Comparison of ENCODE assay signal across 22 mouse cellular contexts in the genomic region with DNA sequence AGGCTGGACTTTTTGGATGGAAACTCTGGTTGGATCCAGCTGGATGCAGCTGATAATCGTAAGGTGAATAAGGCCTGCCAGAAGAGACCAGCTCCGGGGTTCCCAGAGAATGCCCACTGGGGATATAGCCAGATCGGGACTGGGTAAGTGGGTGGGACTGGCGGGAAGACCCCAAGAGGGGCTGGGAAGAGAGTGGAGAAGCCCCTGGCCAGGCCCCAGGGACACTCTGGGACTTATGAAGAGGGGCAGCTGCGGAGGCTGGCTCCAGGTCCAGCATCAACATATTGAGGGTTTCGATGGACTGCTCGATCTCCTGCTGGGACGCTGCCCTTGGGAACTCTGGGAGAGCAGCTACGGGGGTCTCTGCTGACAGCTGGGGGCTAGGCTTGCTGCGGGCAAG.
A peak's percentile ranks its signal among the peaks of the same experiment; 100 is the strongest.
DNase-seq lines count a peak whose midpoint lies in the region; ATAC-seq lines count a peak whose summit lies in the region.
"Had no signal": no experiment of that assay in that cellular context is flagged by ENCODE, and none has a peak within 500 bp of the region (broad histone marks: within the 10 kb centered on the region; RNA-seq: fewer than 3 reads in every experiment).

No protein-coding gene starts in this region.

- peaks cover 57 to 90% of the 10 kb centered on the region in 2 experiments for H3K4me1 ChIP-seq in heart, embryonic 14.5 days (ENCODE audit: control insufficient read depth in 2 of 2, insufficient read depth in 2 of 2, low read length in 2 of 2)
- H3K4me1 ChIP-seq in limb, embryonic 15.5 days = peaks cover 53% of the 10 kb centered on the region
- peaks cover 53% of the 10 kb centered on the region for H3K4me1 ChIP-seq in limb, embryonic 10.5 days
- peaks cover 37% of the 10 kb centered on the region for H3K4me1 ChIP-seq in stomach, embryonic 16.5 days (ENCODE audit: control insufficient read depth, insufficient read depth, low read length)

- H3K4me2 ChIP-seq in heart, embryonic 14.5 days (ENCODE audit: low read length) = no peak overlapping the region
- no peak overlapping the region for H3K4me2 ChIP-seq in limb, embryonic 15.5 days
- H3K4me2 ChIP-seq in stomach, embryonic 16.5 days (ENCODE audit: low read depth, low read length) = no peak overlapping the region
- H3K4me2 ChIP-seq: embryonic facial prominence, embryonic 13.5 days; forebrain, embryonic 12.5 days; hindbrain, embryonic 14.5 days; intestine, embryonic 15.5 days had no signal

- peaks cover 65% of the 10 kb centered on the region for H3K36me3 ChIP-seq in heart, embryonic 14.5 days (ENCODE audit: control insufficient read depth, insufficient read depth, low read length)
- peaks cover 31% of the 10 kb centered on the region for H3K36me3 ChIP-seq in limb, embryonic 15.5 days
- H3K36me3 ChIP-seq in limb, embryonic 10.5 days = peaks cover 50% of the 10 kb centered on the region
- H3K36me3 ChIP-seq in stomach, embryonic 16.5 days (ENCODE audit: control insufficient read depth, insufficient read depth, low read length) = peaks cover 6% of the 10 kb centered on the region; the same call in 1 of the 2 replicates

- DNase-seq in heart, adult 11 months = peak; percentile 93
- no peak for DNase-seq in heart, adult 8-10 months (ENCODE audit: low spot score)
- DNase-seq in heart, adult 9 months (ENCODE audit: low spot score in 2 of 2) = no peak
- DNase-seq in limb, embryonic 10.5 days (ENCODE audit: low spot score) = no peak
- DNase-seq in ovary, postnatal 36 days (ENCODE audit: low spot score) = no peak
- DNase-seq: adrenal gland, postnatal 14 days; cerebellum, adult 11-12 months; cerebellum, adult 9-10 months; cerebellum, postnatal 25 days; gastrocnemius, postnatal 14 days; heart, postnatal 4 days; kidney, adult 18-20 months had no signal

- no peak overlapping the region; a peak in 1 of 4 replicates for H3K27ac ChIP-seq in heart, embryonic 14.5 days (replicated peaks in 1 of 2; ENCODE audit: control insufficient read depth in 1 of 2, insufficient read depth in 1 of 2, low read depth in 2 of 2, low read length in 2 of 2)
- H3K27ac ChIP-seq in limb, embryonic 15.5 days = peak overlapping the region; percentile 17; the same call in 1 of the 2 replicates
- no peak overlapping the region for H3K27ac ChIP-seq in limb, embryonic 10.5 days
- H3K27ac ChIP-seq in stomach, embryonic 16.5 days (ENCODE audit: low read length) = peak overlapping the region; percentile 18; the same call in 1 of the 2 replicates
- H3K27ac ChIP-seq: embryonic facial prominence, embryonic 13.5 days; forebrain, embryonic 12.5 days; hindbrain, embryonic 14.5 days; intestine, embryonic 15.5 days had no signal

- H3K4me3 ChIP-seq in heart, embryonic 14.5 days (ENCODE audit: control insufficient read depth in 1 of 2, insufficient read depth in 1 of 2, low read depth in 1 of 2, low read length in 2 of 2) = no peak overlapping the region
- no peak overlapping the region for H3K4me3 ChIP-seq in limb, embryonic 15.5 days
- no peak overlapping the region for H3K4me3 ChIP-seq in limb, embryonic 10.5 days
- H3K4me3 ChIP-seq in stomach, embryonic 16.5 days (replicated peaks; ENCODE audit: low read length) = no peak overlapping the region
- H3K4me3 ChIP-seq: embryonic facial prominence, embryonic 13.5 days; forebrain, embryonic 12.5 days; intestine, embryonic 15.5 days had no signal

- no peak for ATAC-seq in heart, embryonic 14.5 days (ENCODE audit: insufficient number of reproducible peaks, insufficient read depth, low FRiP score, low read depth)
- no peak for ATAC-seq in limb, embryonic 15.5 days (ENCODE audit: insufficient number of reproducible peaks, low FRiP score, low TSS enrichment, low read depth)
- no peak for ATAC-seq in stomach, embryonic 16.5 days (ENCODE audit: insufficient read depth, low FRiP score)
- ATAC-seq: activated CD4-positive, CD25-positive, alpha-beta regulatory T cell, adult 4 months; forebrain, embryonic 16.5 days; intestine, embryonic 15.5 days; Patski had no signal

- WGBS in heart, embryonic 14.5 days = 87% methylated on average over 10 of the region's 10 CpGs
- 86% methylated on average over 10 of the region's 10 CpGs for WGBS in limb, embryonic 15.5 days
- WGBS in limb, embryonic 10.5 days = 92% methylated on average over 10 of the region's 10 CpGs
- WGBS in stomach, embryonic 16.5 days = 74% methylated on average over 10 of the region's 10 CpGs

- H3K9ac ChIP-seq in heart, embryonic 14.5 days (ENCODE audit: low read length) = 0 out of 2 replicates have a peak overlapping the region, but pooled peaks have one; percentile 27
- no peak overlapping the region for H3K9ac ChIP-seq in limb, embryonic 15.5 days
- no peak overlapping the region; the same call in 1 of the 2 replicates for H3K9ac ChIP-seq in stomach, embryonic 16.5 days (ENCODE audit: low read length)
- H3K9ac ChIP-seq: embryonic facial prominence, embryonic 13.5 days; forebrain, embryonic 12.5 days; hindbrain, embryonic 14.5 days; intestine, embryonic 15.5 days had no signal

- no peaks in the 10 kb centered on the region for H3K27me3 ChIP-seq in heart, embryonic 14.5 days (ENCODE audit: control insufficient read depth, insufficient read depth, low read length)
- H3K27me3 ChIP-seq in limb, embryonic 15.5 days = no peaks in the 10 kb centered on the region
- no peaks in the 10 kb centered on the region for H3K27me3 ChIP-seq in limb, embryonic 10.5 days (ENCODE audit: low read depth, poor library complexity, severe bottlenecking)
- H3K27me3 ChIP-seq in stomach, embryonic 16.5 days (ENCODE audit: control insufficient read depth, insufficient read depth, low read length) = no peaks in the 10 kb centered on the region
- H3K27me3 ChIP-seq: embryonic facial prominence, embryonic 13.5 days; forebrain, embryonic 12.5 days; intestine, embryonic 15.5 days; Patski had no signal

- H3K9me3 ChIP-seq in heart, embryonic 14.5 days (ENCODE audit: control insufficient read depth, low read length) = no peaks in the 10 kb centered on the region
- no peaks in the 10 kb centered on the region for H3K9me3 ChIP-seq in limb, embryonic 15.5 days
- H3K9me3 ChIP-seq in limb, embryonic 10.5 days (replicated peaks) = no peaks in the 10 kb centered on the region
- no peaks in the 10 kb centered on the region for H3K9me3 ChIP-seq in stomach, embryonic 16.5 days (replicated peaks; ENCODE audit: control insufficient read depth, low read length)
- H3K9me3 ChIP-seq: embryonic facial prominence, embryonic 13.5 days; forebrain, embryonic 12.5 days; intestine, embryonic 15.5 days had no signal

Comparison
In these comparisons a context has a peak if more than half of its experiments do, and no peak if none do; other contexts are left out.
1. H3K27ac ChIP-seq: peak in limb, embryonic 15.5 days (single experiment) and stomach, embryonic 16.5 days (single experiment); none in heart, embryonic 14.5 days (0 of 2) and limb, embryonic 10.5 days (single experiment).